Comparison of ENCODE assay signal across 9 mouse cellular contexts in the genomic region with DNA sequence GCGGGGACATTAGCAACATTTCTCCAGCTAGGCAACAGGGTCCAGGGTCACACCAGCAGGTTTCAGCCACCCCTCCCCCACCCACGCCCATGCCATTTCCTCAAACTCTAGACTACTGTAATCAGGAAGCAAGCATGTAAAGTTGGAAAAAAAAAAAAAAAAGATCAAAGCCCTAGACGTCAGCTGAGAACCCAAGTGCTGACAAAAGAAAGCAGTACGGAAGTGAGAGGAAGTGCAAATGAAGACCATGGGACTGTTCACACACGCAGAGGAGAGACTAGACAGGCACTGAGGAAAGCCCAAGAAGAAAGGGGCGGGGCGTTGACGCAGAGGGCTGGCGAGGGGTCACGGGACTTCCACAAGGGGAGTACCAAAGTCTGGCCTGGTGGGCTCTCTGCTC. TPM values are rescaled to one million over a fixed set of nuclear protein-coding genes. Genes with fewer than 3 reads are reported as not detected.
DNase-seq lines count a peak whose midpoint lies in the region; ATAC-seq and TF ChIP-seq lines count a peak whose summit lies in the region.
"Had no signal": no experiment of that assay in that cellular context is flagged by ENCODE, and none has a peak within 500 bp of the region (broad histone marks: within the 10 kb centered on the region; RNA-seq: fewer than 3 reads in every experiment).

No protein-coding gene starts in this region.

- H3K9ac ChIP-seq in heart, postnatal 0 days (replicated peaks; ENCODE audit: low read depth, low read length), result no peak overlapping the region
- H3K9ac ChIP-seq: neural tube, embryonic 13.5 days had no signal

- no peak overlapping the region for H3K27ac ChIP-seq in heart, postnatal 0 days (ENCODE audit: low read depth)
- H3K27ac ChIP-seq: neural tube, embryonic 13.5 days had no signal

- no peak overlapping the region for H3K4me3 ChIP-seq in heart, postnatal 0 days (ENCODE audit: low read depth, low read length)
- H3K4me3 ChIP-seq: neural tube, embryonic 13.5 days had no signal

- H3K36me3 ChIP-seq in heart, postnatal 0 days (replicated peaks; ENCODE audit: control insufficient read depth, insufficient read depth, low read length), result no peaks in the 10 kb centered on the region

- no peaks in the 10 kb centered on the region for H3K27me3 ChIP-seq in heart, postnatal 0 days (ENCODE audit: control insufficient read depth, insufficient read depth, low read length)
- H3K27me3 ChIP-seq: neural tube, embryonic 13.5 days had no signal

- TF ChIP-seq CTCF in heart, postnatal 0 days (IDR thresholded peaks at IDR 0.05; ENCODE audit: low read depth), result no peak

- ATAC-seq in heart, postnatal 0 days (ENCODE audit: insufficient read depth, low read depth), result no peak
- peak; percentile 82 for ATAC-seq in megakaryocyte progenitor cell, adult 5-6 weeks (replicated peaks; ENCODE audit: poor library complexity)

- WGBS in heart, postnatal 0 days, result 38% methylated on average over 10 of the region's 10 CpGs

- H3K9me3 ChIP-seq in heart, postnatal 0 days (replicated peaks; ENCODE audit: control insufficient read depth, low read length), result peaks cover 6% of the 10 kb centered on the region; the same call in 1 of the 2 replicates

- peak overlapping the region; percentile 34; the same call in 1 of the 2 replicates for H3K4me2 ChIP-seq in heart, postnatal 0 days (ENCODE audit: low read depth, low read length)
- H3K4me2 ChIP-seq: neural tube, embryonic 13.5 days had no signal

- TF ChIP-seq EP300 in heart, postnatal 0 days (IDR thresholded peaks at IDR 0.05; ENCODE audit: low read depth), result no peak

- peak; percentile 77 for DNase-seq in A20 (ENCODE audit: low read depth, low spot score)
- peak; percentile 46 to 58 for DNase-seq in CD8-positive naive resting alpha-beta T cell, adult 2 months (ENCODE audit: low read depth in 2 of 2, low spot score in 2 of 2)
- DNase-seq in heart, postnatal 0 days (ENCODE audit: low spot score), result no peak
- no peak for DNase-seq in right cerebral cortex, postnatal 4 days
- DNase-seq in left cerebral cortex, adult 18-20 months (ENCODE audit: low spot score in 2 of 2), result no peak
- no peak for DNase-seq in gastrocnemius, postnatal 10 days
- DNase-seq in adrenal gland, postnatal 25 days, result no peak

- peaks cover 2% of the 10 kb centered on the region; the same call in 1 of the 2 replicates for H3K4me1 ChIP-seq in heart, postnatal 0 days (ENCODE audit: control insufficient read depth, insufficient read depth)

RNA-seq across cellular contexts. Expression of a gene that starts 57.4 kb away (rescaled TPM):
- total RNA-seq in heart, postnatal 0 days (2014; rRNA removed; ENCODE audit: low replicate concordance), result 105 and 116 TPM in 2 replicates
- polyA plus RNA-seq in heart, postnatal 0 days (2015; fragmentation: Nextera tagmentation; extraction: Ambion mirVana), result 76.8 and 76.9 TPM in 2 replicates
- 23.5 and 26.2 TPM in 2 replicates for total RNA-seq in megakaryocyte progenitor cell, adult 5-6 weeks (2015)
- total RNA-seq in megakaryocyte progenitor cell, adult 5-6 weeks (2017), result 33.2 and 37.4 TPM in 2 replicates
- 100 to 1,000 TPM; 244 to 266 TPM for total RNA-seq in left cerebral cortex, adult 18-20 months (2021)
- total RNA-seq in gastrocnemius, postnatal 10 days (2021), result 10 to 100 TPM; 81.3 to 82.0 TPM
- 164 and 181 TPM in 2 replicates for total RNA-seq in adrenal gland, postnatal 25 days (2021)

Comparison
In these comparisons a context has a peak if more than half of its experiments do, and no peak if none do; other contexts are left out.
1. DNase-seq: peak in A20 (single experiment) and CD8-positive naive resting alpha-beta T cell, adult 2 months (2 of 2); none in heart, postnatal 0 days (single experiment), right cerebral cortex, postnatal 4 days (single experiment), left cerebral cortex, adult 18-20 months (0 of 2), gastrocnemius, postnatal 10 days (single experiment) and adrenal gland, postnatal 25 days (single experiment).